Mouse (Mus musculus) CH12.LX (cell line): ENCODE results near the gene Tfdp2. TPM values are rescaled to one million over a fixed set of nuclear protein-coding genes. Genes with fewer than 3 reads are reported as not detected.

Source experiments
- DNase-seq: peaks from one replicate; pipeline ENCODE4 v3.0.0-alpha.2; 2013; ENCODE audit errors: extremely low read depth
- H3K27ac ChIP-seq: 2 replicates; pipeline ENCODE4 v1.5.1; 2012; ENCODE audit warnings: low read depth, mild to moderate bottlenecking, control low read depth, moderate library complexity; ENCODE audit not compliant: insufficient read depth
- H3K27me3 ChIP-seq: replicated peaks from 2 replicates; pipeline ENCODE3; 2012; ENCODE audit warnings: inconsistent platforms
- H3K36me3 ChIP-seq, 2 experiments: replicated peaks in 1 of 2; 2 replicates each; pipeline versions ENCODE3 to v1.6.1; 2012; ENCODE audit warnings: inconsistent platforms in 1 of 2, low read length in 1 of 2, mild to moderate bottlenecking in 1 of 2, mixed read lengths in 1 of 2, moderate library complexity in 1 of 2; ENCODE audit not compliant: control insufficient read depth in 1 of 2, insufficient read depth in 1 of 2
- H3K4me1 ChIP-seq, 2 experiments: 2 replicates each; pipeline ENCODE4 v1.6.1; 2012; ENCODE audit warnings: inconsistent platforms in 1 of 2, moderate library complexity in 1 of 2; ENCODE audit not compliant: insufficient read depth in 2 of 2, control insufficient read depth in 1 of 2
- H3K4me2 ChIP-seq: 2 replicates; pipeline ENCODE4 v1.6.1; 2012; ENCODE audit warnings: low read depth, mild to moderate bottlenecking, control low read depth; ENCODE audit not compliant: poor library complexity, insufficient read depth, severe bottlenecking
- H3K4me3 ChIP-seq, 3 experiments: fragments of 150-350 bp in 1 of 3; sonication (generic) in 1 of 3; replicated peaks in 1 of 3; 2 replicates each; pipeline versions ENCODE3 to v1.5.1; 2011 to 2012; ENCODE audit warnings: low read depth in 2 of 3, low read length in 2 of 3, mild to moderate bottlenecking in 2 of 3, moderate library complexity in 2 of 3, control low read depth in 1 of 3, improper control_type of control experiment in 1 of 3, inconsistent platforms in 1 of 3, mixed read lengths in 1 of 3; ENCODE audit not compliant: poor library complexity in 1 of 3
- H3K79me2 ChIP-seq: replicated peaks from 2 replicates; pipeline ENCODE4 v1.6.1; 2012; ENCODE audit warnings: mild to moderate bottlenecking, moderate library complexity; ENCODE audit not compliant: control insufficient read depth, poor library complexity, insufficient read depth, severe bottlenecking; ENCODE audit errors: extremely low read depth
- H3K9ac ChIP-seq: 2 replicates; pipeline ENCODE4 v1.6.1; 2012; ENCODE audit warnings: low read depth, mild to moderate bottlenecking, control low read depth, moderate library complexity; ENCODE audit not compliant: insufficient read depth
- H3K9me3 ChIP-seq: replicated peaks from 2 replicates; pipeline ENCODE3; 2012; ENCODE audit warnings: low read length, inconsistent platforms, mixed read lengths
- CHD1 ChIP-seq: IDR thresholded peaks from 2 replicates; pipeline ENCODE4 v1.6.1; 2012; ENCODE audit warnings: low read depth, low read length, improper control_type of control experiment, inconsistent platforms
- CTCF ChIP-seq, 2 experiments: IDR thresholded peaks in 1 of 2; conservative IDR thresholded peaks in 1 of 2; 2 replicates each; pipeline ENCODE4 v1.5.1; 2011 to 2012; ENCODE audit warnings: low read depth in 2 of 2, low read length in 2 of 2, improper control_type of control experiment in 1 of 2, inconsistent platforms in 1 of 2, mild to moderate bottlenecking in 1 of 2, moderate library complexity in 1 of 2
- ELF1 ChIP-seq: IDR thresholded peaks from 2 replicates; pipeline ENCODE4 v1.6.1; 2014; ENCODE audit warnings: low read depth, mild to moderate bottlenecking, inconsistent platforms, low read length, improper control_type of control experiment
- EP300 ChIP-seq: IDR thresholded peaks from 2 replicates; pipeline ENCODE4 v1.6.1; 2011; ENCODE audit warnings: low read length, improper control_type of control experiment
- GABPA ChIP-seq: IDR thresholded peaks from 2 replicates; pipeline ENCODE4 v1.6.1; 2012; ENCODE audit warnings: low read depth, low read length, improper control_type of control experiment, inconsistent platforms; ENCODE audit not compliant: insufficient replicate concordance
- HCFC1 ChIP-seq: IDR thresholded peaks from 2 replicates; pipeline ENCODE4 v1.6.1; 2012; ENCODE audit warnings: low read depth, mild to moderate bottlenecking, inconsistent platforms, low read length, improper control_type of control experiment
- JUN ChIP-seq: IDR thresholded peaks from 2 replicates; pipeline ENCODE4 v1.6.1; 2011; ENCODE audit warnings: low read depth, mild to moderate bottlenecking, low read length, improper control_type of control experiment, moderate library complexity; ENCODE audit not compliant: insufficient read depth
- KAT2A ChIP-seq: IDR thresholded peaks from 2 replicates; pipeline ENCODE4 v1.6.1; 2012; ENCODE audit warnings: low read length, improper control_type of control experiment, inconsistent platforms; ENCODE audit not compliant: insufficient replicate concordance
- MAX ChIP-seq: IDR thresholded peaks from 2 replicates; pipeline ENCODE4 v1.6.1; 2011; ENCODE audit warnings: low read length, improper control_type of control experiment
- MAZ ChIP-seq: IDR thresholded peaks from 2 replicates; pipeline ENCODE4 v1.6.1; 2012; ENCODE audit warnings: low read depth, mild to moderate bottlenecking, inconsistent platforms, low read length, improper control_type of control experiment, moderate library complexity
- PAX5 ChIP-seq: IDR thresholded peaks from 2 replicates; pipeline ENCODE4 v1.6.1; 2012; ENCODE audit warnings: low read length, inconsistent platforms, mixed read lengths
- POLR2A ChIP-seq: IDR thresholded peaks from 2 replicates; pipeline ENCODE4 v1.6.1; 2011; ENCODE audit warnings: low read depth, mild to moderate bottlenecking, improper control_type of control experiment, low read length
- SIN3A ChIP-seq: IDR thresholded peaks from 2 replicates; pipeline ENCODE4 v1.6.1; 2012; ENCODE audit warnings: low read length, improper control_type of control experiment, inconsistent platforms
- SMC3 ChIP-seq: IDR thresholded peaks from 2 replicates; pipeline ENCODE4 v1.6.1; 2011; ENCODE audit warnings: low read depth, low read length, improper control_type of control experiment
- TBP ChIP-seq: conservative IDR thresholded peaks from 2 replicates; pipeline ENCODE4 v1.6.1; 2011; ENCODE audit warnings: low read depth, low read length, improper control_type of control experiment
- TCF12 ChIP-seq: IDR thresholded peaks from 2 replicates; pipeline ENCODE4 v1.6.1; 2014; ENCODE audit warnings: low read depth, mild to moderate bottlenecking, inconsistent platforms, low read length, improper control_type of control experiment
- UBTF ChIP-seq: IDR thresholded peaks from 2 replicates; pipeline ENCODE4 v1.6.1; 2012; ENCODE audit warnings: low read depth, mild to moderate bottlenecking, inconsistent platforms, low read length, improper control_type of control experiment, moderate library complexity
- USF2 ChIP-seq: conservative IDR thresholded peaks from 2 replicates; pipeline ENCODE4 v1.6.1; 2011; ENCODE audit warnings: low read depth, low read length, improper control_type of control experiment
- ZC3H11A ChIP-seq: IDR thresholded peaks from 2 replicates; pipeline ENCODE4 v1.6.1; 2012; ENCODE audit warnings: low read depth, mild to moderate bottlenecking, inconsistent platforms, low read length, improper control_type of control experiment
- ZMIZ1 ChIP-seq: IDR thresholded peaks from 2 replicates; pipeline ENCODE4 v1.6.1; 2012; ENCODE audit warnings: low read depth, mild to moderate bottlenecking, inconsistent platforms, low read length, improper control_type of control experiment
- ZNF384 ChIP-seq: IDR thresholded peaks from 2 replicates; pipeline ENCODE4 v1.6.1; 2012; ENCODE audit warnings: low read depth, low read length, improper control_type of control experiment, inconsistent platforms
- dilution Hi-C: fragments of 300-500 bp; cut with MboI; formaldehyde crosslinking; loops from 2 replicates; pipeline ENCODE4 v1.14.3; 2020; ENCODE audit warnings: low sequenced_read_pairs; ENCODE audit not compliant: extremely low pct_unique_long_range_greater_than_20kb, extremely low pct_ligation_motif_present
- in situ Hi-C: fragments of 300-500 bp; cut with MboI; formaldehyde crosslinking; loops from 3 replicates; pipeline ENCODE4 v1.14.3; 2019; ENCODE audit warnings: low sequenced_read_pairs, low pct_ligation_motif_present, low pct_unique_long_range_greater_than_20kb, mixed read lengths
- polyA plus RNA-seq: library from polyadenylated mRNA; unstranded; fragments of >175 nt; gene quantifications from 2 replicates; pipeline ENCODE4 v1.2.1, GENCODE M21; 2012; ENCODE audit warnings: low read depth; ENCODE audit not compliant: insufficient read length
- total RNA-seq, 2 experiments: library from RNA; depleted of rRNA; stranded (reverse); fragments of 300-350 nt in 1 of 2; fragments of >200 nt in 1 of 2; gene quantifications; 2 replicates each; pipeline ENCODE4 v1.2.3; 2012 to 2014

The Tfdp2 gene
- total and polyA plus RNA-seq, 3 experiments, result 3.4 to 4.9 (median 4.7) TPM

DNA sequence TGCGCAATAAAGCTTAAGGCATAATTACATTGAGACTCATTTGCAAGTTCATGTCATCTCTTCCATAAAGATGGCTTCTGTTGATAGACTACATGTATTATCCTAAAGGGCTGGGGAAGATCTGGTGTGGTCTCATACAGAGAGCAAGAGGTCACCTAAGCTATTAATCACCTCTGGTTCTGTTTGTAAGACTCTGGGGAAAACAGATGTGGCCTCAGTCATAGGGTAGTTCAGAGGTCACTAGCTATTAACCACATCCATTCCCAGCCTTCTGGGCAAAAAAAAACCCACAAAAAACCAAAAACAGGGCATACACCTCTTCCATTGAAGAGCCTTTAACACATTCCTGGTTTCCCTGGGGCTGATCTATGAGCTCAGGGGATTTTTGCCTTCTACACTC, 42.2 kb downstream of the Tfdp2 start:
- Histone ChIP-seq H3K9me3 (no peaks in the 10 kb centered on the region), H3K27me3 (no peaks in the 10 kb centered on the region), H3K4me3 (no peak overlapping the region), H3K27ac (no peak overlapping the region), H3K4me1 (no peaks in the 10 kb centered on the region), H3K9ac (no peak overlapping the region), H3K36me3 (no peaks in the 10 kb centered on the region), H3K4me2 (no peak overlapping the region), H3K79me2 (no peaks in the 10 kb centered on the region)
- no peak for DNase-seq
- no peak for TF ChIP-seq CHD1
- TF ChIP-seq GABPA, result no peak
- TF ChIP-seq TCF12, result no peak
- TF ChIP-seq TBP, result no peak
- no peak for TF ChIP-seq ZC3H11A
- no peak for TF ChIP-seq UBTF
- TF ChIP-seq EP300, result no peak
- TF ChIP-seq CTCF (conservative IDR thresholded peaks at IDR 0.05 in 1 of 2, IDR thresholded peaks at IDR 0.05 in 1 of 2; ENCODE audit: low read depth in 2 of 2, low read length in 2 of 2), result no peak
- TF ChIP-seq PAX5, result no peak
- TF ChIP-seq SMC3, result no peak
- no peak for TF ChIP-seq ZMIZ1
- TF ChIP-seq USF2, result no peak
- no peak for TF ChIP-seq KAT2A
- TF ChIP-seq HCFC1, result no peak
- no peak for TF ChIP-seq MAX
- TF ChIP-seq JUN, result no peak
- no peak for TF ChIP-seq MAZ
- TF ChIP-seq SIN3A, result no peak
- in situ Hi-C loops, result no loop called here
- dilution Hi-C loops, result no loop called here

DNA sequence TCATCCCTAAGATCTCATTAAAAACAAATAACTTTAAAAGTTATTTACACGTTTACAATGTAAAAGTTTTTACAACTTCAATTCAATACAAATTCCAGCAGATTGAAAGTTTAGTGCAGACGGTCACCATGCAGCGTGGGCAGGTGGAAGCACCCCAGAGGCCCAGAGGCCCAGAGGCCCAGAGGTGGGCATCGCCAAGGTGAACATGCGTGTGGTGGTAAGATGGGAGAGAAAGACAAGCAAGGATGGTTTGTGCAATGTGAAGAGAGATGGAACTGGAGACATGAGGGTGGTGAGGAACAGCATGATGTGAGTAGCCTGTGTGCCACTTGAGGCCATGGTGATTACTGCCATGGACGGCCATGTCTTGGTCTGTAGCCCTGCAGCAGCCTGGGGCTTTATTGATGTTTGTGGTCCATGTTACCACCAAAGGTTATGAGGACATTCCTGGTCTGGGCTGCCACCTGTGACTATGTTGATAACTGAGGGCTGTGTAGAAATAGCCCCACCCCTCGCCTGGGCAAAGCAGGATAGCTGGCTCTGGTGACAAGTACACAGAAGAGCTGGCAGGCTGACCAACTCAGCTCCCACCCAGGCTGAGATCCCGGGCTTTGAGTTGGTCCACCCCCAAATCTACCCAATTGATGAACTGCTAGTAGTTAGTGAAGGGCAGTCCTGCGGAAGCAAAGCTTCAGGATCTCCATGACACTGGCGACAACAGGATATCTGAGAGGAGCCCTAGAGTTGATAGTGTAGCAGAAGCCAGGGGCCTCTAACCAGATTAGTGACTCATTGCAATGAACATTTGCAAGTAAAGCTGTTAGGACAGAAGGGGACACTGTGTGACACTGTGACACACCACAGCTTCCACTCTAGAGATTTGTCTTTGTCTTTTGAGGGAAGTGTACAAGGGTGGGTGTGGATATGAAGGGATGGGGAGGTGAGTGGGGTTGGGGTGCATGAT, 45.3 kb downstream of the Tfdp2 start:
- no peak for DNase-seq
- H3K4me1 ChIP-seq, result no peaks in the 10 kb centered on the region
- H3K79me2 ChIP-seq, result no peaks in the 10 kb centered on the region
- no peak overlapping the region for H3K4me3 ChIP-seq
- no peaks in the 10 kb centered on the region for H3K9me3 ChIP-seq
- no peaks in the 10 kb centered on the region for H3K27me3 ChIP-seq
- no peak overlapping the region for H3K9ac ChIP-seq
- TF ChIP-seq ELF1 (no peak), ZNF384 (no peak), EP300 (no peak), MAZ (no peak), ZMIZ1 (no peak), SMC3 (no peak), POLR2A (no peak), JUN (no peak)
- in situ Hi-C loops, result no loop called here
- no peaks in the 10 kb centered on the region for H3K36me3 ChIP-seq
- H3K4me2 ChIP-seq, result no peak overlapping the region
- H3K27ac ChIP-seq, result no peak overlapping the region
- dilution Hi-C loops, result no loop called here
